Mouse (Mus musculus) midbrain, postnatal 0 days (tissue): Measurements from ENCODE around the gene Pabpn1l. TPM values are rescaled to one million over a fixed set of nuclear protein-coding genes. Genes with fewer than 3 reads are reported as not detected.

Experiments used
- ATAC-seq: fragments of 200-750 bp; cut with Nextera tagmentation; 2 replicates; pipeline ENCODE4 v1.8.0; 2017; ENCODE audit warnings: moderate number of reproducible peaks, mild to moderate bottlenecking, moderate TSS enrichment, moderate library complexity; ENCODE audit not compliant: low FRiP score
- DNase-seq: peaks from one replicate; pipeline ENCODE4 v3.0.0-alpha.2; 2015; ENCODE audit warnings: low spot score
- H3K27ac ChIP-seq: fragments of 300-500 bp; sonication (generic); 2 replicates; pipeline ENCODE4 v1.5.1; 2014; ENCODE audit warnings: low read depth, mild to moderate bottlenecking, low read length, mixed read lengths
- H3K27me3 ChIP-seq: fragments of 300-500 bp; sonication (generic); 2 replicates; pipeline ENCODE4 v1.6.1; 2014; ENCODE audit warnings: low read length, control low read depth, mixed read lengths; ENCODE audit not compliant: insufficient read depth
- H3K36me3 ChIP-seq: fragments of 300-500 bp; sonication (generic); 2 replicates; pipeline ENCODE4 v1.6.1; 2014; ENCODE audit warnings: low read length, control low read depth, mixed read lengths; ENCODE audit not compliant: insufficient read depth
- H3K4me1 ChIP-seq: fragments of 300-500 bp; sonication (generic); 2 replicates; pipeline ENCODE4 v1.6.1; 2014; ENCODE audit warnings: mild to moderate bottlenecking, control low read depth, antibody characterized with exemption, low read length, mixed read lengths; ENCODE audit not compliant: insufficient read depth
- H3K4me2 ChIP-seq: fragments of 300-500 bp; sonication (generic); 2 replicates; pipeline ENCODE4 v1.6.1; 2014; ENCODE audit warnings: low read depth, mild to moderate bottlenecking, low read length, mixed read lengths; ENCODE audit not compliant: poor library complexity, severe bottlenecking
- H3K4me3 ChIP-seq: fragments of 300-500 bp; sonication (generic); 2 replicates; pipeline ENCODE4 v1.5.1; 2014; ENCODE audit warnings: low read depth, mild to moderate bottlenecking, low read length, moderate library complexity
- H3K9ac ChIP-seq: fragments of 300-500 bp; sonication (generic); replicated peaks from 2 replicates; pipeline ENCODE4 v1.6.1; 2014; ENCODE audit warnings: mild to moderate bottlenecking, low read length, moderate library complexity, mixed read lengths; ENCODE audit not compliant: poor library complexity, severe bottlenecking
- H3K9me3 ChIP-seq: fragments of 300-500 bp; sonication (generic); 2 replicates; pipeline ENCODE4 v1.6.1; 2016; ENCODE audit warnings: low read length, control low read depth
- CTCF ChIP-seq: IDR thresholded peaks from 2 replicates; pipeline ENCODE4 v1.5.1; 2016; ENCODE audit warnings: antibody characterized with exemption, mild to moderate bottlenecking
- WGBS: fragments of 180-500 bp; shearing (Covaris S2); extraction: QIAGEN DNeasy Blood & Tissue Kit; methylation state at CpG from one replicate; pipeline ENCODE4 v1.1.7; 2014; 5-methylcytosine and 5-hydroxymethylcytosine counted together
- microRNA-seq: library from miRNA; unstranded; fragments of <30 nt; microRNA quantifications from one replicate; pipeline ENCODE4, GENCODE M21; 2016; ENCODE audit warnings: borderline number of aligned reads
- polyA plus RNA-seq: library from polyadenylated mRNA; unstranded; fragments of >200 nt; fragmentation: Nextera tagmentation; extraction: Ambion mirVana; gene quantifications from 2 replicates; pipeline ENCODE4 v1.2.1, GENCODE M21; 2015
- total RNA-seq: library from RNA; depleted of rRNA; stranded (reverse); fragments of >200 nt; gene quantifications from 2 replicates; pipeline ENCODE4 v1.2.3, GENCODE M21; 2014; rRNA removed

Pabpn1l gene
- total and polyA plus RNA-seq, 2 experiments from 2014 or later: not detected

- 92% methylated on average over 17 of the region's 17 CpGs for WGBS
- Histone ChIP-seq H3K27ac (no peak overlapping the region), H3K9ac (no peak overlapping the region), H3K4me1 (peaks cover 23% of the 10 kb centered on the region), H3K9me3 (no peaks in the 10 kb centered on the region), H3K27me3 (no peaks in the 10 kb centered on the region), H3K36me3 (peaks cover 5% of the 10 kb centered on the region; the same call in 1 of the 2 replicates), H3K4me2 (no peak overlapping the region), H3K4me3 (no peak overlapping the region)
- ATAC-seq (no peak), DNase-seq (no peak)
- no peak for TF ChIP-seq CTCF
Observed at GRCm38 (mm10) chr8:122571750-122572267, 50.7 kb downstream of the Pabpn1l start.

- no peak for TF ChIP-seq CTCF
- no peak overlapping the region for H3K4me2 ChIP-seq
- DNase-seq: no peak
- peaks cover 26% of the 10 kb centered on the region for H3K4me1 ChIP-seq
- H3K4me3 ChIP-seq: no peak overlapping the region
- ATAC-seq: no peak
- WGBS: 94% methylated on average over 11 of the region's 11 CpGs
- H3K9me3 ChIP-seq: no peaks in the 10 kb centered on the region
- no peaks in the 10 kb centered on the region for H3K27me3 ChIP-seq
- H3K27ac ChIP-seq: no peak overlapping the region
- peaks cover 5% of the 10 kb centered on the region; the same call in 1 of the 2 replicates for H3K36me3 ChIP-seq
- H3K9ac ChIP-seq: no peak overlapping the region
Observed at GRCm38 (mm10) chr8:122571153-122571552, 51.4 kb downstream of the Pabpn1l start.

- no peak overlapping the region for H3K4me3 ChIP-seq
- H3K36me3 ChIP-seq: peaks cover 5% of the 10 kb centered on the region; the same call in 1 of the 2 replicates
- no peaks in the 10 kb centered on the region for H3K9me3 ChIP-seq
- H3K4me1 ChIP-seq: peaks cover 15% of the 10 kb centered on the region
- no peak for ATAC-seq
- no peak for DNase-seq
- H3K27ac ChIP-seq: no peak overlapping the region
- H3K9ac ChIP-seq: no peak overlapping the region
- 97% methylated on average over 16 of the region's 16 CpGs for WGBS
- H3K4me2 ChIP-seq: no peak overlapping the region
- no peak for TF ChIP-seq CTCF
- no peaks in the 10 kb centered on the region for H3K27me3 ChIP-seq
Observed at GRCm38 (mm10) chr8:122569996-122570395, 52.5 kb downstream of the Pabpn1l start.

Small RNA genes lying within 50 kb of the gene (microRNA-seq; reads per million reads assigned to microRNA genes)
- gene Mir6396: not detected

Other genes starting within 250 kb of the Pabpn1l start
- 29.4 and 41.3 TPM in 2 replicates for gene Zc3h18, start 246.1 kb downstream of the Pabpn1l start, total RNA-seq
- 23.4 and 25.0 TPM in 2 replicates for gene Zc3h18, start 246.1 kb downstream of the Pabpn1l start, polyA plus RNA-seq
- not detected in 2 replicates for gene Il17c, start 200.7 kb downstream of the Pabpn1l start, total RNA-seq
- 0.37 TPM in 1 of 2 replicates, not detected in the other for gene Il17c, start 200.7 kb downstream of the Pabpn1l start, polyA plus RNA-seq
- gene Cyba, start 189.8 kb downstream of the Pabpn1l start, total RNA-seq: 23.1 and 27.7 TPM in 2 replicates
- 35.6 and 40.4 TPM in 2 replicates for gene Cyba, start 189.8 kb downstream of the Pabpn1l start, polyA plus RNA-seq
- gene Mvd, start 179.3 kb downstream of the Pabpn1l start, total RNA-seq: 57.1 and 94.5 TPM in 2 replicates
- 62.1 and 66.8 TPM in 2 replicates for gene Mvd, start 179.3 kb downstream of the Pabpn1l start, polyA plus RNA-seq
- not detected in 2 replicates for gene Snai3, start 162.0 kb downstream of the Pabpn1l start, total RNA-seq
- not detected in 2 replicates for gene Snai3, start 162.0 kb downstream of the Pabpn1l start, polyA plus RNA-seq
- 26.4 and 40.8 TPM in 2 replicates for gene Rnf166, start 146.7 kb downstream of the Pabpn1l start, total RNA-seq
- 25.1 and 26.5 TPM in 2 replicates for gene Rnf166, start 146.7 kb downstream of the Pabpn1l start, polyA plus RNA-seq
- 37.7 and 52.6 TPM in 2 replicates for gene Ctu2, start 146.6 kb downstream of the Pabpn1l start, total RNA-seq
- 95.0 and 99.5 TPM in 2 replicates for gene Ctu2, start 146.6 kb downstream of the Pabpn1l start, polyA plus RNA-seq
- 10.8 and 14.2 TPM in 2 replicates for gene Piezo1, start 71.4 kb downstream of the Pabpn1l start, total RNA-seq
- 1.3 and 1.8 TPM in 2 replicates for gene Piezo1, start 71.4 kb downstream of the Pabpn1l start, polyA plus RNA-seq
- 9.2 and 15.6 TPM in 2 replicates for gene Cdt1, start 54.7 kb downstream of the Pabpn1l start, total RNA-seq
- 6.4 TPM in 2 replicates for gene Cdt1, start 54.7 kb downstream of the Pabpn1l start, polyA plus RNA-seq
- gene Aprt, start 45.8 kb downstream of the Pabpn1l start, total RNA-seq: 83.9 and 97.2 TPM in 2 replicates
- 157 and 170 TPM in 2 replicates for gene Aprt, start 45.8 kb downstream of the Pabpn1l start, polyA plus RNA-seq
- 12.1 and 14.6 TPM in 2 replicates for gene Galns, start 11.3 kb downstream of the Pabpn1l start, total RNA-seq
- gene Galns, start 11.3 kb downstream of the Pabpn1l start, polyA plus RNA-seq: 10.9 and 12.7 TPM in 2 replicates
- 14.1 and 23.2 TPM in 2 replicates for gene Trappc2l, start 11.1 kb downstream of the Pabpn1l start, total RNA-seq
- 135 and 138 TPM in 2 replicates for gene Trappc2l, start 11.1 kb downstream of the Pabpn1l start, polyA plus RNA-seq
- gene Cbfa2t3, start 76.4 kb upstream of the Pabpn1l start, total RNA-seq: 11.1 and 11.8 TPM in 2 replicates
- gene Cbfa2t3, start 76.4 kb upstream of the Pabpn1l start, polyA plus RNA-seq: 13.3 and 15.9 TPM in 2 replicates
- 22.1 and 22.7 TPM in 2 replicates for gene Acsf3, start 152.7 kb upstream of the Pabpn1l start, total RNA-seq
- gene Acsf3, start 152.7 kb upstream of the Pabpn1l start, polyA plus RNA-seq: 18.8 and 18.9 TPM in 2 replicates
- 0.14 and 1.8 TPM in 2 replicates for gene Cdh15, start 225.2 kb upstream of the Pabpn1l start, total RNA-seq
- 3.5 and 4.0 TPM in 2 replicates for gene Cdh15, start 225.2 kb upstream of the Pabpn1l start, polyA plus RNA-seq